Mouse (Mus musculus) ovary, adult 2 months (tissue): ENCODE measurements around the gene Vav1. TPM values are rescaled to one million over a fixed set of nuclear protein-coding genes. Genes with fewer than 3 reads are reported as not detected.

Source experiments
- polyA plus RNA-seq: library from polyadenylated mRNA; depleted of rRNA; stranded (reverse); fragments of >200 nt; gene quantifications from 2 replicates; pipeline ENCODE4 v1.2.3, GENCODE M21; 2012; rRNA removed

The Vav1 gene
- 3.4 and 3.8 TPM in 2 replicates for polyA plus RNA-seq

GRCm38 (mm10) chr17:57278943-57279590 is at the start of gene Vav1:
Vav1 (plus strand) TSS chr17:57279100.

GRCm38 (mm10) chr17:57248201-57248699 is 30.6 kb upstream of the Vav1 start, which contains the start of gene Gpr108:
Gpr108 (minus strand) TSS chr17:57248446.

GRCm38 (mm10) chr17:57249186-57250181 is 29.4 kb upstream of the Vav1 start, which contains the start of gene Trip10:
Trip10 (plus strand) TSS chr17:57249455.

GRCm38 (mm10) chr17:57358441-57358840 is 79.5 kb downstream of the Vav1 start, which contains the start of gene Adgre1:
Adgre1 (plus strand) TSS chr17:57358691.

Other genes with a start within 250 kb of the Vav1 start
- 142 and 166 TPM in 2 replicates for gene Khsrp, start 247.6 kb upstream of the Vav1 start, polyA plus RNA-seq
- 0.12 and 0.25 TPM in 2 replicates for gene Slc25a41, start 237.4 kb upstream of the Vav1 start, polyA plus RNA-seq
- gene Crb3, start 220.0 kb upstream of the Vav1 start, polyA plus RNA-seq, result 24.0 and 26.3 TPM in 2 replicates
- gene Slc25a23, start 219.2 kb upstream of the Vav1 start, polyA plus RNA-seq, result 60.7 and 77.3 TPM in 2 replicates
- 5.0 and 6.5 TPM in 2 replicates for gene Dennd1c, start 200.6 kb upstream of the Vav1 start, polyA plus RNA-seq
- gene Tubb4a, start 191.3 kb upstream of the Vav1 start, polyA plus RNA-seq, result 6.7 and 6.9 TPM in 2 replicates
- 4.4 and 5.3 TPM in 2 replicates for gene Tnfsf9, start 173.8 kb upstream of the Vav1 start, polyA plus RNA-seq
- 0.18 and 0.34 TPM in 2 replicates for gene Cd70, start 129.3 kb upstream of the Vav1 start, polyA plus RNA-seq
- 0.52 and 0.68 TPM in 2 replicates for gene Tnfsf14, start 84.9 kb upstream of the Vav1 start, polyA plus RNA-seq
- 197 and 243 TPM in 2 replicates for gene C3, start 51.0 kb upstream of the Vav1 start, polyA plus RNA-seq
- gene Gpr108, start 30.7 kb upstream of the Vav1 start, polyA plus RNA-seq, result 78.1 and 78.3 TPM in 2 replicates
- gene Trip10, start 29.6 kb upstream of the Vav1 start, polyA plus RNA-seq, result 33.5 and 37.3 TPM in 2 replicates
- 11.4 and 12.7 TPM in 2 replicates for gene Adgre1, start 79.6 kb downstream of the Vav1 start, polyA plus RNA-seq